Mouse (Mus musculus) cerebellum, adult 2 months (tissue): Measurements from ENCODE around the gene Lrrc40.

Source experiments
- CTCF ChIP-seq: fragments of 200-500 bp; IDR thresholded peaks from 2 replicates; pipeline ENCODE4 v1.5.1; 2011; ENCODE audit warnings: low read depth, mild to moderate bottlenecking, control low read depth, low read length, moderate library complexity, borderline replicate concordance; ENCODE audit not compliant: insufficient read depth
- POLR2A ChIP-seq: fragments of 200-500 bp; IDR thresholded peaks from 2 replicates; pipeline ENCODE4 v1.6.1; 2011; ENCODE audit warnings: low read length, control low read depth, borderline replicate concordance; ENCODE audit not compliant: insufficient read depth

- TF ChIP-seq CTCF (no peak), POLR2A (no peak)
Observed at GRCm38 (mm10) chr3:157998742-157999369, 37.6 kb upstream of the Lrrc40 start.
